Mouse (Mus musculus): ENCODE measurements at regions not wholly inside any gene's neighbourhood (a gene's known extent, or its start where the extent isn't known, plus 50 kb on each side); places are given as distances from the start of the nearest gene placed in this dataset.

- DNase-seq, result no peak
These were observed 477.7 kb downstream of the Zfp704 start for GRCm38 (mm10) chr3:9132104-9132751.

- no peak for DNase-seq
These were observed 478.5 kb downstream of the Zfp704 start for GRCm38 (mm10) chr3:9131366-9131765.

GRCm38 (mm10) chr3:9128407-9128806 lies 481.5 kb downstream of the Zfp704 start:
- no peak for DNase-seq

GRCm38 (mm10) chr3:9123079-9123478 lies 486.8 kb downstream of the Zfp704 start:
- DNase-seq, result no peak

GRCm38 (mm10) chr3:9117913-9118312 lies 492.0 kb downstream of the Zfp704 start:
- no peak for DNase-seq

- no peak for DNase-seq
These were observed 496.5 kb downstream of the Zfp704 start for GRCm38 (mm10) chr3:9113410-9113809.

- DNase-seq, result peak; percentile 71
These were observed 499.1 kb downstream of the Zfp704 start for GRCm38 (mm10) chr3:9110741-9111140.

GRCm38 (mm10) chr3:9109991-9110390 lies 499.9 kb downstream of the Zfp704 start:
- DNase-seq, result peak; percentile 47

- DNase-seq, result no peak
These were observed 500.4 kb downstream of the Zfp704 start for GRCm38 (mm10) chr3:9109485-9109884.

- DNase-seq, result no peak
These were observed 502.0 kb downstream of the Zfp704 start for GRCm38 (mm10) chr3:9107766-9108410.

DNA sequence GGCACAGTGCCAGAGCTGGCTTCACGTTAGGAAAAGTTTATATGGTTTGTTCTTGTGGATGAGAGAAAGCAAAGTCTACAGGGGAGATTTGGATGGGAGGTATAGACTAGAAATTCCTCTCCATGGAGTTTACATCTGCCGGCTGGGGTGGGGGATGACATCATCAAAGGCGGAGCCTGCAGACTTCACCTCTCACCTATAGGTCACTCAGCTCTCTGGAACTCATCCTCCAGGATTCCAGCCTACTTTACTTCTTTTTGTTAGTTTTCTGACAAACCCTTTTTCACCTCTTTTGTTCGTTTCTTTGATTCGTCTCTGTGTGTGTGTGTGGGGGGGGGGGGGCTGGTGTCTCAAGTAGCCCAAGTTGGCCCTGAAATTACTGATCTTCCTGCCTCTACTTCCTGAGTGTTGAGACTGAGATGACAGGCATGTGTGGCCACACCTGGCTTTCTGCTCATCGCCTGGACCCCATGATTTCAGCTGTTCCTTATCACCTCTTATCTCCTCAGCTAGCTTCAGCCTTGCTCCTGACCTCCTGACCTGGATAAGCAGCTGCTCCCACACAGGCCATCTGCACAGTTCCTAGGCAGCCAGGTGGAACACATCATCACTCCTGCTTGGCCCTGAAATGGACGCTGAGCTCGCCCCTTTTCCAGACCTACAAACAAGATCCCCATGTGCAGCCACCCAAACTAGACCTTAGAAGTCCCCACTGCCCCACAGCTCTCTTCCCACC lies 504.5 kb downstream of the Zfp704 start:
- DNase-seq, result no peak

- DNase-seq, result no peak
These were observed 506.4 kb downstream of the Zfp704 start for GRCm38 (mm10) chr3:9103456-9103855.

DNA sequence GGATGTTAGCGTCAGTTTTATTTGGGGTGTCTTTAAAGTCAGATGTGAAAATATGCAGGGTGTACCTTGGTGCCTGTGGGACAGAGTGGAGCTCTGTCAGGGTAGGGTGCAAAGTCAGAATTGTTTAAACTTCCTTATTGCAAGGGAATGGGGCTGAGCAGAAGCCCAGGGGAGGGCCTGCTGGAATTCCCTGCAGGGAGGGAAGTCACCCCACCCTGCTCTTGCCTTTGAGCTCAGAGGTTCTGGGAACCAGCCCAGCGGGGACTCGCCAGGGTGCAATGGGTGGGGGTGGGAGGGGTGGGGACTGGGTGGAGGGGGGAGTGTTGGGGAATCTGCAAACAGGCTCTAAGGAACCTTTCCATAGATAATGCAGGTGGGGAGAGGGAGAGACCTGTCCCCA lies 508.6 kb downstream of the Zfp704 start:
- no peak for DNase-seq

DNA sequence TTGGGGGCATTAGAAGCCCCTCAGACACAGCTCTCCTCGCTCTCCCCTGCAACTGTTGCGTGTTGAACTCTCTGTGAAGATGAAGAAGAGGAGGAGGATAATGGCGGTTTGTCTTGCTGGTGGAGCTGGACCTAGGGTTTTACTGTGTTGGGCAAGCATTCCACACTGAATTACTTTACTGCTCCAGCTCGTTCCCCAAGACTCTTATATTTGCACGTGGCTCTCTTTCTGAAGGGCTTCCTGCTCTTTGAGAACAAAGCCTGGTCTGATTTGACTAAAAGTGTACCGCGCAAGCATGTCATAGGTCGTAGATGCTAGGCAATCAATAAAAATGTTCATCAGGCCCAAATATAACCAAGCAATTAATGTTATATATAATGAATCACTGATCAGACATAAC lies 509.1 kb downstream of the Zfp704 start:
- no peak for DNase-seq

DNA sequence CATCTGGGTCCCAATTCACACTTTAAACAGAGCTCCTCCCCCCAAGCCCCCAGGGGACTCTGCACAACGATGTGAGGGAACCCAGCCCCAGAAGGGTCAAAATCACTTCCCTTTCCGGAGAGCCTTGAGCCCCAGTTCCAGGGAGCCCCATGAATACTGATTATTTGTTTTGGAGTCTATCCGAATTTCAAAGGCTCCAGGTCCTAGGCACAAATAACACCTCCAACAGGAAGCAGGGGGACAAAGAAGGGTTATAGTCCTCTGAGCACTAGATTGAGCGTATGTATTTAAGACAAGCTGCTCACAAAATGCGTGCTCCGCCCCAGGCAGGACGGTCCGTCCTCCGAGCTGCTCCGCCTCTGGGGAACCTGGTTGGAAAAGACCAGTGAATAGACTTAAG lies 511.4 kb downstream of the Zfp704 start:
- DNase-seq, result no peak

- no peak for DNase-seq
These were observed 525.8 kb downstream of the Zfp704 start for GRCm38 (mm10) chr3:9084134-9084533.

- DNase-seq, result no peak
These were observed 527.8 kb downstream of the Zfp704 start for GRCm38 (mm10) chr3:9082061-9082460.

DNA sequence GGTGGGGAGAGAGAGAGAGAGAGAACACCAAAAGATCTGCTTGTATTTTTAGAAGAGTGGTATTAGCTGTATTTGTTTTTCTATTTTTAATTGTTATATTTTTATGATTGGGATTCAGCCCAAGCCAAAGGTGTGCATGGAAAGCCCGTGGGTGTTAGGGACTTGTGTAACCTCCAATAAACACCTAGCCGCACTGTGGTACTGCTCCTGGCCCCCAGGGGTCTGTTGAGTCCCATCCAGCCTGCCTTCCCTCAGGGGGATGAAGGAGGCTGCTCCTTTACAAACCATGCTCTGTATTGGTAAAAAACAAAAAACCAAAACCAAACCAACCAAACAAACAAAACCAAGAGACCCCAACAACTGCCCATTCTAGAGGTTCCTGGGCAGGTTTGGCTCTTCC lies 531.7 kb downstream of the Zfp704 start:
- no peak for DNase-seq

- DNase-seq, result peak; percentile 79
These were observed 533.2 kb downstream of the Zfp704 start for GRCm38 (mm10) chr3:9076696-9077095.

DNA sequence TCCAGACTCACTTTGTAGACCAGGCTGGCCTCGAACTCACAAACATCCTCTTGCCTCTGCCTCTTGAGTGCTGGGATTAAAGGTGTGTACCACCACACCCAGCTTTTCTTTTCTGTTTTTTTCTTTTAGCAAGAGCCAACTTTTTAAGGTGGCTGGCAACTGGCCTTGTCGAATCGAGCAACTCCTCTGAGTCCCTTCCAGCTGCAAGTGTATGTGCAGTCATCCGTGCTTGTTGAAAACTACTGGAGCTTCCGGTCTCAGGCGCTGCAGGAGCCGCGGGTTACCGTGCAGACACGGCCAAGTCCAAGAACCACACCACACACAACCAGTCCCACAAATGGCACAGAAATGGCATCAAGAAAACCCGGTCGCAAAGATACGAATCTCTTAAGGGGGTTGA lies 537.4 kb downstream of the Zfp704 start:
- peak; percentile 38 for DNase-seq

DNA sequence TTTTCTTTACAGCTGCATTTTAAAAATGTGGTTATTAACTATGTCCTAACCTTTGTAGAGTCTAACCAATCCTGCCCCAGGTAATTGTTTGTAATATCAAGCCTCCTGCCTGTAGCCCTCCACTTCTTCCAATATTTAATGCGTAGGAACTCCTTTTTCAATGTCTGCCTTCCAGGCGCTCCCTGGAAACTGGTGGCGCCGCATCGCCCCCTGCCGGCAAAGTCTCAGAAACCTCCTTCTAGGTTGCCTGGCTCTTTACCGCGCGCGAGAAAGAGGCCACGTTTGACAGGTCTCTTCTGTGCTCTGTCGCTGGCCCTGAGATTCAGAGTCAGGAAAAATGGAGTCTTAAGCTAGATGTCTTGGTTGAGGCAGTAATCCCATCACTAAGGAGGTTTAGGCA lies 542.8 kb downstream of the Zfp704 start:
- DNase-seq, result peak; percentile 83

DNA sequence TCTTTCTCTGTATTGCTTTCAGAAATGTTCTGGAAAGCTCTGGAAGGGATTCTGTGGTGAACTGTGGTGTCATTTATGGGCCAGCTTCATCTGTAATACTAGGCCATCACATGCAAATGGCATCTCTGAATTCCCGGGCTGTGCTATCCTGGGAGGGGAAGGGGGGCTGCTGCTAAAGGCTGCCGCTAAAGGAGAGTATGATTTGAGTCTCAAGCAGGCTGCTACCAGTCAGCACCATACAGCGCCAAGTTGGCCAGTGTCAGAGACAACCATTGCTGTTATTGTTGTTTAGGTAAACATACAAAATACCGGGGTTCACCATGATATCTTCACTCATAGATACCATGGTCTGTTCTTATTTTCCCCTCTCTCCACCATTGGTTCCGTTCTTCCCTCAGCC lies 543.5 kb downstream of the Zfp704 start:
- no peak for DNase-seq

DNA sequence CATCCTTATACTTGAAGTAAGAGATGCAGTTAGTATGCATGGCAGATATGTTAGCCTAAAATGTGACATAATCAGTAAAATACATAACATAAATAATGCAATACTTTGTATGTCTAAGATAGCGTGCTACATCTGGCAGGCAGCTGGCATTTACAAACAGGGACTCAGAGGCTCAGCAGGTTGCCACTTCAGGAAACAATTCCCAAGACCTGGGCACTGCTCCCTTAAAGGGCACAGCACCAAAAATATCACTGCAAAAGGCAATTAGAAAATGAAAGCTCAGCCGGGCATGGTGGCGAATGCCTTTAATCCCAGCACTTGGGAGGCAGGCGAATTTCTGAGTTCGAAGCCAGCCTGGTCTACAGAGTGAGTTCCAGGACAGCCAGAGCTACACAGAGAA lies 544.0 kb downstream of the Zfp704 start:
- no peak for DNase-seq
